Mouse (Mus musculus) MEL (cell line): ENCODE data around the gene Uap1.
A peak's percentile ranks its signal among the peaks of the same experiment; 100 is the strongest.

ENCODE experiments used
- CTCF ChIP-seq, 3 experiments: IDR thresholded peaks in 2 of 3; conservative IDR thresholded peaks in 1 of 3; 2 replicates each; pipeline ENCODE4 v1.5.1; 2011 to 2012; ENCODE audit warnings: low read length in 3 of 3, low read depth in 2 of 3, mild to moderate bottlenecking in 2 of 3, improper control_type of control experiment in 1 of 3, inconsistent platforms in 1 of 3, mixed read lengths in 1 of 3, moderate library complexity in 1 of 3; ENCODE audit not compliant: control insufficient read depth in 1 of 3, insufficient read depth in 1 of 3, poor library complexity in 1 of 3, severe bottlenecking in 1 of 3
- EP300 ChIP-seq, 2 experiments: IDR thresholded peaks; 2 replicates each; pipeline ENCODE4 v1.6.1; 2011; ENCODE audit warnings: improper control_type of control experiment in 2 of 2, low read length in 2 of 2, low read depth in 1 of 2, mild to moderate bottlenecking in 1 of 2
- GABPA ChIP-seq: IDR thresholded peaks from 2 replicates; pipeline ENCODE4 v1.6.1; 2012; ENCODE audit warnings: low read depth, mild to moderate bottlenecking, inconsistent platforms, low read length, improper control_type of control experiment, moderate library complexity

DNA sequence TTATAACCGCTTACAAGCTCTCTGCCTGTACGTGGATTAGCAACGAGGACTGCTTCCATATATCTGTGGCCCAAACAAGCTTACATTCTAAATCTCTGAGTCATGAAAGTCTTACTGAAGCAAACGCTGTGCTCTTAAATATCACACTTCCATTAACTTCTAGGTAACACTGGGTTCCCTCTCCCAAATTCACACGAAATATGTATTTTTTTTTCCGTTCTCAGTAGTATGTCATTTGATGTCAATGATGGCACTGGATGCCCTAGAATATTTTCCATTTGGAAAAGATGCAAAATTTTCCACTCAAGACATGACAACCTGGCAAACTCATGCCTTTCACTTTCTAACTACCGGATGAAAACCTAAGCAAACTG is 39.6 kb upstream of the Uap1 start:
- TF ChIP-seq EP300 (IDR thresholded peaks at IDR 0.05; ENCODE audit: low read depth in 1 of 2, low read length in 2 of 2) = 0 out of 4 replicates have a peak, but pooled peaks of 1 of the 2 experiments have one; percentile 16
- no peak for TF ChIP-seq GABPA
- TF ChIP-seq CTCF (IDR thresholded peaks at IDR 0.05 in 2 of 3, conservative IDR thresholded peaks at IDR 0.05 in 1 of 3; ENCODE audit: control insufficient read depth in 1 of 3, insufficient read depth in 1 of 3, low read depth in 2 of 3, low read length in 3 of 3, poor library complexity in 1 of 3, severe bottlenecking in 1 of 3) = no peak
